Mouse (Mus musculus) spleen, postnatal 0 days (tissue): ENCODE data around the gene Lrp10. TPM values are rescaled to one million over a fixed set of nuclear protein-coding genes. Genes with fewer than 3 reads are reported as not detected.

Experiments
- polyA plus RNA-seq: library from polyadenylated mRNA; unstranded; fragments of >200 nt; fragmentation: Nextera tagmentation; extraction: Ambion mirVana; gene quantifications from 2 replicates; pipeline ENCODE4 v1.2.1, GENCODE M21; 2015

The Lrp10 gene
- polyA plus RNA-seq: 32.4 and 43.0 TPM in 2 replicates

DNA sequence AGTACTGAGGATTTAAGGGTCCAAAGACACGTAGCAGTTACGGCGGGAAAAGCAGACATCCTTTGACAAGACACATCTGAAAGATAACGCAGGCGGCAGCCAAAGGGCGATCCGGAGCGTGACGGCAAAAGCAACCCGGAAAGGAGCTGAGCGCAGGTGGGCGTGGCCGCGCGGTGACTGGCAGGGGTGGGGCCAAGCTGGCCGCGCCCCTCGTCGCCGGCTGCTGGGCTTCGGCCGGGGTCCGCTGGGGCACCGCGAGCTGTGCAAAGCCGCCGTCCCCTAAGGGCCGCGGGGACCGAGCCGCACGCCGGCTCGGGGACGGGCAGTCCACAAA, at the start of gene Lrp10:
TSS of gene Lrp10 (plus strand) at position 179 of the 334 bp plus-strand sequence.

DNA sequence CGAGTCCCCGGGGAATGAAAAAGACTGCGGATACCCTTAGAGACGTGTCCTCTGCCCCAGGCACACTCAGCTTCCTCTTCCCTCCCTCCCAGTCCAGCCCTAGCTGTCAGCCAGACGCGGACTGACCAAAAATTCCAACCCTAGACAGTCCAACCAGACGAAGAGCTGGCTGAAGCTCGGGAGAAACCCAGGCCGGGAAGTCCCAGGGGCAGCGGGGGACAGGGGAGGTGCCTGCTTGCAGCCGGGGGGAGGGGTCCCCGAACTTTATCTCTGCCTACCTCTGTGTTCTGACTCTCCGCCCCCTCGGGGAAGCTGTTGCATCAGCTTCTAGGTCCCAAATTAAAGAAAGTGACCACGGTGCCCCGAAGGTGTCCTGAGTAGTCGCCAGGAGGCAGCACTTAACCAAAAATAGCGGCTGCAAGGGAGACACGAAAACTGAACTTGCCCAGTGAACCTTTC, 46.3 kb upstream of the Lrp10 start, which contains the start of gene Slc7a7:
TSS of gene Slc7a7 (minus strand) at position 158 of the 459 bp plus-strand sequence.

DNA sequence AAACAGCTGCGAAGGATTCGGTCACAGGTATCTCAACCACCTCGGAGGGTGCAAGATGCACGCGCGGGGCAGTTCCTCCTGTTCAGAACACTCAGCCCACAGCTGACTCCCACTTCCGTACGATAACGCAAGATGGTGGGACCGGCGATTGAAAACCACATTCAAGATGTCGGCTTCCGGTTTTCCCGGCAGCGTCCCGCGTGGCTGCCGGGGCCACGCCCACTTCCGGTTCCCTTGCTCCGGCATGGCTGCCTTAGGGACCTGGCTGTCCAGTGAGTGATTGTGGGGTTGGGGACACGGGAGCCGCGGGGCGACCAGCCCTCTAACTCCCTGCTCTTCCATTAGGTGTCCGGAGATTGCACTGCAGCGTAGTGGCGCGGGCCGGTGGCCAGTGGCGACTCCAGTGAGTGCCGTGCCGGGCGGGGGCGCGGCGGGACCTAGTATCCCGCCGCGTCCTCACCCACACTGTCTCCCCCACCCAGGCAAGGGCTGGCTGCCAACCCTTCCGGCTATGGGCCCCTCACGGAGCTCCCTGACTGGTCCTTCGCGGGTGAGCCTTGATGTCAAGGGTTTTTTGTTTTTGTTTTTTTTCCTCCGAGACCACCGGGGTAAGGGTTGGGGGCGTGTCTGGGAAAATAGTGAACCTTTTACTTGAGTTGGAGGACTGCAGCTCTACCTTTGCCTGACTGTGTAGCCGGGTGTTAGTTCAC, 37.1 kb upstream of the Lrp10 start, which contains the start of gene Mrpl52:
TSS of gene Mrpl52 (plus strand) at position 221 of the 710 bp plus-strand sequence.

DNA sequence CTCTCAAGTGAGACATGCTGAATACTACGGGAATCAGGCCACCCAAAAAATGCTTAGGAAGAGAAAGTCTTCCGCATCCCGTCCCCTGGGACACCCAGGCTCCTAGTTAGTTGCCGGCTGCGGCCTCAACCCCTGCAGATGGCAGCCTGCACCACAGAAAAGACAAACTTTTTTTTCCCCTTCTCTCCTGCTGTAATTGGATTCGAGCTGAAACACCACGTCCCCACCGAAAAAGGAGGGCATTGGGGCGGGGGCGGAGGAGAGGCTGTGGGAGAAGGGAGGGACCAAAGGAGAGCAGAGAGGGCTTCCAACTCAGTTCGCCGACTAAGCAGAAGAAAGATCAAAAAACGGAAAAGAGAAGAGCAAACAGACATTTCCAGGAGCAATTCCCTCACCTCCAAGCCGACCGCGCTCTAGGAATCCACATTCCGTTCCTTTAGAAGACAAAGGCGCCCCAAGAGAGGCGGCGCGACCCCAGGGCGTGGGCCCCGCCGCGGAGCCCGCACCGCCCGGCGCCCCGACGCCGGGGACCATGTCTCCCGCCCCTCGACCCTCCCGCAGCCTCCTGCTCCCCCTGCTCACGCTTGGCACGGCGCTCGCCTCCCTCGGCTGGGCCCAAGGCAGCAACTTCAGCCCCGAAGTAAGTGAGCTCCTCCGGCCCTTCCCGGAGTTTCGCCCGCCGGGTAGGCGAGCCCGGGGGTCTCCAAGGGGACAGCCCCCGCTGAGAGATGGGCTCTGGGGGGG, 32.4 kb upstream of the Lrp10 start, which contains the start of gene Mmp14:
TSS of gene Mmp14 (plus strand) at position 279 of the 744 bp plus-strand sequence.

DNA sequence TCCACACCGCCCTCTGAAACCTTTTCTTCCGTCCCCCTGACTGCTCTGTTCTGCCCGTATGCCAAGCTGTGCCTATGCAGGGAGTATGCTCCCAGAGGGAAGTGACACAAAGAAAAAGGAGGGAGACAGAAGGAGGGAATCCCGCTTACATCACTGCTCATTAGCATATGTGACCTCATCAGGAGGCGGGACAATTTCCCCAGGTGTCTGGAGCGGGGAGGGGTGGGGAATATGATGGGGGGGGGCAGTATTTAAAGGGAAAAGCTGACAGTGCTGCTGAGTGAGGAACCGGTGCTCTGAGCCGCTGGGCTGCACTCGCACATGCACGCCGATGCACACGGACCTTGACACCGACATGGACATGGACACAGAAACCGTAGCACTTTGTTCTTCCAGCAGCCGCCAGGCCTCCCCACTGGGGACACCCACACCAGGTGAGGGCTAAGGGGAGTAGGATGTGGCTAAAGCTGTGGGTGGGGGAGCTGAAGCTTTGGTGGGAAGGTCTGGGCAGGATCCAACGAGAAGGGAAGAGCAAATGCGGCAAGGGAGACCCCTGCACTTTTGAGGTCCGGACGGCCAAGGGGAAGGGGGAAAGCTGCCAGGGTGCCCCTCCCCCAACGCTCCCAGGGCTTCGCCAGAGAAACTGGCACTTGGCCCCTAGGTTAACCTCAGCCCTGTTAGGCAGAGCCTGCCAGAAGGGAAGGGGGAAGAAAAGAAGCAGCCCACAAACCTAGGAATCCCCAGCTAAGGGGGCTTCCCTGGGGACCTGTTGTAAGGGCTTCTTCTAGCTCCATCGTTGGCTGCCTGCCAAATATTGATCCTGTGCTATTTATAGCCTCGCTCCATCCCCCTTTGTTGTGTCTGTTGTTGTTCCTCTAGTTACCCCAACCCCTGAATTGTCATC, 12.3 kb downstream of the Lrp10 start, which contains the start of gene Rem2:
TSS of gene Rem2 (plus strand) at position 160 of the 904 bp plus-strand sequence.

Other genes with a start within 250 kb of the Lrp10 start
- 236 and 238 TPM in 2 replicates for gene Dad1, start 210.0 kb upstream of the Lrp10 start, polyA plus RNA-seq
- 24.0 and 30.6 TPM in 2 replicates for gene Abhd4, start 209.9 kb upstream of the Lrp10 start, polyA plus RNA-seq
- 0.07 TPM in 1 of 2 replicates, not detected in the other for gene Olfr49, start 179.2 kb upstream of the Lrp10 start, polyA plus RNA-seq
- 32.3 and 35.4 TPM in 2 replicates for gene Oxa1l, start 103.3 kb upstream of the Lrp10 start, polyA plus RNA-seq
- 5.2 and 7.3 TPM in 2 replicates for gene Slc7a7, start 46.4 kb upstream of the Lrp10 start, polyA plus RNA-seq
- gene Mrpl52, start 37.2 kb upstream of the Lrp10 start, polyA plus RNA-seq: 330 and 368 TPM in 2 replicates
- gene Mmp14, start 32.5 kb upstream of the Lrp10 start, polyA plus RNA-seq: 48.4 and 54.3 TPM in 2 replicates
- gene Rem2, start 12.0 kb downstream of the Lrp10 start, polyA plus RNA-seq: 0.58 and 0.61 TPM in 2 replicates
- gene Prmt5, start 53.4 kb downstream of the Lrp10 start, polyA plus RNA-seq: 33.7 and 35.1 TPM in 2 replicates
- gene Haus4, start 90.5 kb downstream of the Lrp10 start, polyA plus RNA-seq: 81.4 and 85.9 TPM in 2 replicates
- 4.4 and 5.9 TPM in 2 replicates for gene Ajuba, start 113.4 kb downstream of the Lrp10 start, polyA plus RNA-seq
- gene 4931414P19Rik, start 141.9 kb downstream of the Lrp10 start, polyA plus RNA-seq: 2.0 and 3.0 TPM in 2 replicates
- gene Psmb5, start 153.9 kb downstream of the Lrp10 start, polyA plus RNA-seq: 209 and 218 TPM in 2 replicates
- not detected in 2 replicates for gene Psmb11, start 157.3 kb downstream of the Lrp10 start, polyA plus RNA-seq
- gene Gm17606, start 176.8 kb downstream of the Lrp10 start, polyA plus RNA-seq: not detected in 2 replicates
- gene Cdh24, start 177.2 kb downstream of the Lrp10 start, polyA plus RNA-seq: 0.53 and 0.63 TPM in 2 replicates
- gene 1700123O20Rik, start 222.1 kb downstream of the Lrp10 start, polyA plus RNA-seq: 46.7 and 53.4 TPM in 2 replicates
- gene Acin1, start 222.8 kb downstream of the Lrp10 start, polyA plus RNA-seq: 81.1 and 96.0 TPM in 2 replicates
- 0.16 and 0.28 TPM in 2 replicates for gene Gm29776, start 234.7 kb downstream of the Lrp10 start, polyA plus RNA-seq
- gene Cebpe, start 248.0 kb downstream of the Lrp10 start, polyA plus RNA-seq: 18.5 and 28.5 TPM in 2 replicates